ENCODE assay signal across 22 mouse cellular contexts in the genomic region with DNA sequence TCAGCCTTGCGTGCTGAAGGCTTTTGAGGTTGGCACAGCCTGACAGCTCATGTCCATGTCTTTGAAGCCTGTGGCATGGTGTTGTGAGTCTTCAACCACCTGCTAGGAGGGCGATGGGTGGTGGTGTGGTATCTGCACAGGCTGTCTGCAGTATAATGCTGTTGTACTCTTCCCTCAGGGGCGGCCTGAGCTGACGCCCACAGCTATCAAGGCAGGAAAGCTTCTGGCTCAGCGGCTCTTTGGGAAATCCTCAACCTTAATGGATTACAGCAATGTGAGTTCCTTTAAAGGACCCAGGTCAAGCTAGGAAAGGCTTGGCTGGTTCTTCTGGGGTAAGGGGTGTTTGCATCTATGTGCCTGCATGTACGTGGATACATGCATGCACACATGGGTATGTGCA.
"Had no signal": no experiment of that assay in that cellular context is flagged by ENCODE, and none has a peak within 500 bp of the region (broad histone marks: within the 10 kb centered on the region; RNA-seq: fewer than 3 reads in every experiment).

No protein-coding gene starts in this region.

- H3K4me3 ChIP-seq: gastrocnemius, adult 2 months; heart, adult 2 months; hindbrain, embryonic 13.5 days; hindbrain, embryonic 15.5 days; intestine, embryonic 15.5 days; limb, embryonic 13.5 days; limb, embryonic 15.5 days; liver, embryonic 12.5 days had no signal

- H3K27me3 ChIP-seq: hindbrain, embryonic 15.5 days; intestine, embryonic 15.5 days; limb, embryonic 13.5 days; limb, embryonic 15.5 days; liver, embryonic 12.5 days had no signal

- H3K4me2 ChIP-seq: heart, embryonic 11.5 days; hindbrain, embryonic 13.5 days; hindbrain, embryonic 15.5 days; intestine, embryonic 15.5 days; limb, embryonic 13.5 days; limb, embryonic 15.5 days; liver, embryonic 12.5 days had no signal

- DNase-seq: gastrocnemius, adult 2 months; gastrocnemius, postnatal 10 days; gastrocnemius, postnatal 25 days; heart, adult 2 months; heart, postnatal 10 days; heart, postnatal 4 days; kidney, adult 18-20 months; kidney, adult 8-10 months; kidney, postnatal 10 days; kidney, postnatal 4 days; layer of hippocampus, adult 9-11 months; layer of hippocampus, postnatal 36 days; left cerebral cortex, postnatal 4 days had no signal

- H3K36me3 ChIP-seq: intestine, embryonic 15.5 days had no signal

- ATAC-seq: inflammation-experienced regulatory T-cells, adult 6 months; intestine, postnatal 0 days; liver, embryonic 12.5 days had no signal

- H3K27ac ChIP-seq: gastrocnemius, adult 2 months; heart, adult 2 months; hindbrain, embryonic 13.5 days; hindbrain, embryonic 15.5 days; intestine, embryonic 15.5 days; limb, embryonic 13.5 days; limb, embryonic 15.5 days; liver, embryonic 12.5 days had no signal

- H3K9me3 ChIP-seq: hindbrain, embryonic 13.5 days; hindbrain, embryonic 15.5 days; intestine, embryonic 15.5 days; limb, embryonic 13.5 days; limb, embryonic 15.5 days; liver, embryonic 12.5 days had no signal

- H3K4me1 ChIP-seq: hindbrain, embryonic 13.5 days; hindbrain, embryonic 15.5 days; intestine, embryonic 15.5 days; limb, embryonic 15.5 days; liver, embryonic 12.5 days had no signal

- H3K9ac ChIP-seq: hindbrain, embryonic 13.5 days; hindbrain, embryonic 15.5 days; intestine, embryonic 15.5 days; limb, embryonic 13.5 days; limb, embryonic 15.5 days; liver, embryonic 12.5 days had no signal
